Mouse (Mus musculus): ENCODE measurements around the gene Gne. TPM values are rescaled to one million over a fixed set of nuclear protein-coding genes. Genes with fewer than 3 reads are reported as not detected.

Gene Gne
- polyA plus RNA-seq, 1 experiment from 2014 or later: 42.3 TPM

DNA sequence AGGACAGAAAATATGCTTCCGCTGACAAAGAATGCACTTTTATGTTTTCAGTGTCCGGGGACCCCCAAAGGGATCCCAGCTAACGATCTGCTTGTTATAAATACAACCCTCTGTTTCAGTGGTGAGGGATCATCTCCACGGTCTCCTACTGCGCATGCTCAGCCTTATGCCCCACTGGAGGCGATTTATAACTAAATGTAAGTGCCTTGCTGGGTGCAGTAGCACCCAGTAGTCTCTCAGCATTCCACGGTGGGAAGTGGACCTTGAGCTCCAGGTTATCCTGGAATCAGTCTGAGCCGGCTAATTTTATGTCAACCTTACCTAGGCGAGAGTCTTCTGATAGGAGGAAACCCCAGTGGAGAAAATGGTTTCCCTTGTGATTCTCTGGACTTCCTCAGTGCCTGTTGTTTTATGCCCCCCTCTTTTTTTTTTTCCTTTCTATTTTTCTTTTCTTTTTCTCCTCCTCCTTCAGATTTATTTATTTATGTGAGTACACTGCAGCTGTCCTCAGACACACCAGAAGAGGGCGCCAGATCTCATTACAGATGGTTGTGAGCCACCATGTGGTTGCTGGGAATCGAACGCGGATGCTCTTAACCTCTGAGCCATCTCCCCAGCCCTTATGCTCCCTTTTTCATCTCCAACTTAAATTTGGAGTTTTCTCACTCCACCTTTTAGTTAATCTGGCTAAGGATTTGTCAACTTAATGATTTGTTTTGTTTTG is 787 bp upstream of the Gne start:
- Histone ChIP-seq H3K27ac (ENCODE audit: low read depth) (no peak overlapping the region), H3K4me2 (ENCODE audit: low read length) (peak overlapping the region; percentile 3; the same call in 1 of the 2 replicates), H3K9ac (ENCODE audit: low read length) (no peak overlapping the region), H3K27me3 (replicated peaks; ENCODE audit: control insufficient read depth, insufficient read depth, low read length) (no peaks in the 10 kb centered on the region), H3K36me3 (ENCODE audit: control insufficient read depth, insufficient read depth, low read length) (no peaks in the 10 kb centered on the region), H3K4me3 (ENCODE audit: low read depth, low read length) (no peak overlapping the region), H3K4me1 (replicated peaks; ENCODE audit: control insufficient read depth, insufficient read depth, low read length) (no peaks in the 10 kb centered on the region), H3K9me3 (ENCODE audit: control insufficient read depth, low read length) (no peaks in the 10 kb centered on the region)
- ATAC-seq (replicated peaks; ENCODE audit: low FRiP score, low TSS enrichment, low read depth) (no peak), DNase-seq (ENCODE audit: low spot score) (no peak)
- WGBS: 80% methylated on average over 13 of the region's 13 CpGs

- no peaks in the 10 kb centered on the region for H3K27me3 ChIP-seq (replicated peaks; ENCODE audit: control insufficient read depth, insufficient read depth, low read length)
- 74% methylated on average over 7 of the region's 7 CpGs for WGBS
- no peak overlapping the region for H3K4me3 ChIP-seq (ENCODE audit: low read depth, low read length)
- no peak overlapping the region for H3K4me2 ChIP-seq (ENCODE audit: low read length)
- no peaks in the 10 kb centered on the region for H3K9me3 ChIP-seq (ENCODE audit: control insufficient read depth, low read length)
- ATAC-seq (replicated peaks; ENCODE audit: low FRiP score, low TSS enrichment, low read depth): no peak
- no peak for DNase-seq (ENCODE audit: low spot score)
- H3K9ac ChIP-seq (ENCODE audit: low read length): no peak overlapping the region
- no peaks in the 10 kb centered on the region for H3K36me3 ChIP-seq (ENCODE audit: control insufficient read depth, insufficient read depth, low read length)
- H3K27ac ChIP-seq (ENCODE audit: low read depth): no peak overlapping the region
- H3K4me1 ChIP-seq (replicated peaks; ENCODE audit: control insufficient read depth, insufficient read depth, low read length): no peaks in the 10 kb centered on the region
These were observed 5.5 kb downstream of the Gne start for GRCm38 (mm10) chr4:44078358-44078933.

- H3K36me3 ChIP-seq (ENCODE audit: control insufficient read depth, insufficient read depth, low read length): no peaks in the 10 kb centered on the region
- H3K27ac ChIP-seq (ENCODE audit: low read depth): no peak overlapping the region
- H3K4me2 ChIP-seq (ENCODE audit: low read length): no peak overlapping the region
- WGBS: 71% methylated on average over 4 of the region's 4 CpGs
- no peak for ATAC-seq (replicated peaks; ENCODE audit: low FRiP score, low TSS enrichment, low read depth)
- H3K9me3 ChIP-seq (ENCODE audit: control insufficient read depth, low read length): no peaks in the 10 kb centered on the region
- H3K9ac ChIP-seq (ENCODE audit: low read length): no peak overlapping the region
- H3K4me3 ChIP-seq (ENCODE audit: low read depth, low read length): no peak overlapping the region
- DNase-seq (ENCODE audit: low spot score): no peak
- H3K27me3 ChIP-seq (replicated peaks; ENCODE audit: control insufficient read depth, insufficient read depth, low read length): no peaks in the 10 kb centered on the region
- peaks cover 14% of the 10 kb centered on the region for H3K4me1 ChIP-seq (replicated peaks; ENCODE audit: control insufficient read depth, insufficient read depth, low read length)
These were observed 9.6 kb downstream of the Gne start for GRCm38 (mm10) chr4:44074422-44074821.

DNA sequence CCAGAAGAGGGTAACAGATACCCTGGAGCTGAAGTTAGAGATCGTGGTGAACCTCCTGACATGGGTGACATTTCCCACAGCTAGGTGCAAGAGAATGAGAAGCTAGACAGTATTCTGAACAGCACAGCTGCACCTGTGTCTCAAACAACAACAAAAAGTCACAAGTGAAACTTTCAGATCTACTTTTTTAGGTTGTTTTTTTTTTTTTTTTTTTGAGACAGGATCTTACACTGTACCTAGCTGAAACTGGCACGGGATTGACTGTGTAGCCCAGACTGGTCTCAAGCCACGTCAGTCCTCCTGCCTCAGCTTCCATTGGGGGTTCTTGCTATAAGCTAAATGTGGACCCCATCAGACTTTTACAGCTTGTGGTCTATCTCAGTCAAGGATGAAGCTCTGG is 10.2 kb downstream of the Gne start:
- H3K27me3 ChIP-seq (replicated peaks; ENCODE audit: control insufficient read depth, insufficient read depth, low read length): no peaks in the 10 kb centered on the region
- DNase-seq (ENCODE audit: low spot score): no peak
- 84% methylated on average over 3 of the region's 3 CpGs for WGBS
- H3K36me3 ChIP-seq (ENCODE audit: control insufficient read depth, insufficient read depth, low read length): no peaks in the 10 kb centered on the region
- no peak for ATAC-seq (replicated peaks; ENCODE audit: low FRiP score, low TSS enrichment, low read depth)
- no peak overlapping the region for H3K27ac ChIP-seq (ENCODE audit: low read depth)
- H3K9me3 ChIP-seq (ENCODE audit: control insufficient read depth, low read length): no peaks in the 10 kb centered on the region
- peaks cover 14% of the 10 kb centered on the region for H3K4me1 ChIP-seq (replicated peaks; ENCODE audit: control insufficient read depth, insufficient read depth, low read length)
- H3K9ac ChIP-seq (ENCODE audit: low read length): no peak overlapping the region
- H3K4me2 ChIP-seq (ENCODE audit: low read length): no peak overlapping the region
- no peak overlapping the region for H3K4me3 ChIP-seq (ENCODE audit: low read depth, low read length)

DNA sequence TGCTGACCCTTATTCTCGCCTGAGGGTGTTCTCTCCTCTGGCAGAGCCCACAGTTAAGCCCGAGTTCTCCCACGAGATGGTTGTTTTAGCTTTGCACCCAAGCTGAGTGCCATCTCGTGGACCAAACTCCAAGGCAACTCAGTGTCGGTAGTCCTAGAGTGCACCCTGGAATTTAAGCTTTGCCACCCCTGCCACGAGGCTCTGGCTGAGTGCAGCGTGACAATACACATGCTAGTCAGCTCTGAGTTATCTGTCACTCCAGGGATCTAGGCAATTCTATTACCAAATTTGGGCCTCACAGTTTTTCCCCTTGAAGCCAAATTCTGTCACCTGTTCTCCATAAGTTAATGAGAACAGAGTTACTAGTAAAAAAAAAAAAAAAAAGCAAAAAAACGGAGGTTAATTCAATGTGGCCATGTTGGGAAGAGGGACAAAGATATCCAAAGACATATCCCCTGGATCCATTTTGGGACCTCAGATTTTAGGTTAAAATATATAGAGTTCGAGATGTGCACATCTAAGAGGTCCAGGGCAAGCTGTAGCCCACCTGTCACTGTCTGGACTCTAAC is 11.0 kb downstream of the Gne start:
- H3K4me3 ChIP-seq (ENCODE audit: low read depth, low read length): peak overlapping the region; percentile 79
- no peaks in the 10 kb centered on the region for H3K36me3 ChIP-seq (ENCODE audit: control insufficient read depth, insufficient read depth, low read length)
- 8% methylated on average over 9 of the region's 9 CpGs for WGBS
- H3K27me3 ChIP-seq (replicated peaks; ENCODE audit: control insufficient read depth, insufficient read depth, low read length): no peaks in the 10 kb centered on the region
- DNase-seq (ENCODE audit: low spot score): no peak
- peak; percentile 50 for ATAC-seq (replicated peaks; ENCODE audit: low FRiP score, low TSS enrichment, low read depth)
- H3K9ac ChIP-seq (ENCODE audit: low read length): peak overlapping the region; percentile 65
- H3K4me1 ChIP-seq (replicated peaks; ENCODE audit: control insufficient read depth, insufficient read depth, low read length): peaks cover 14% of the 10 kb centered on the region
- H3K4me2 ChIP-seq (ENCODE audit: low read length): peak overlapping the region; percentile 53
- H3K27ac ChIP-seq (ENCODE audit: low read depth): peak overlapping the region; percentile 87
- no peaks in the 10 kb centered on the region for H3K9me3 ChIP-seq (ENCODE audit: control insufficient read depth, low read length)

DNA sequence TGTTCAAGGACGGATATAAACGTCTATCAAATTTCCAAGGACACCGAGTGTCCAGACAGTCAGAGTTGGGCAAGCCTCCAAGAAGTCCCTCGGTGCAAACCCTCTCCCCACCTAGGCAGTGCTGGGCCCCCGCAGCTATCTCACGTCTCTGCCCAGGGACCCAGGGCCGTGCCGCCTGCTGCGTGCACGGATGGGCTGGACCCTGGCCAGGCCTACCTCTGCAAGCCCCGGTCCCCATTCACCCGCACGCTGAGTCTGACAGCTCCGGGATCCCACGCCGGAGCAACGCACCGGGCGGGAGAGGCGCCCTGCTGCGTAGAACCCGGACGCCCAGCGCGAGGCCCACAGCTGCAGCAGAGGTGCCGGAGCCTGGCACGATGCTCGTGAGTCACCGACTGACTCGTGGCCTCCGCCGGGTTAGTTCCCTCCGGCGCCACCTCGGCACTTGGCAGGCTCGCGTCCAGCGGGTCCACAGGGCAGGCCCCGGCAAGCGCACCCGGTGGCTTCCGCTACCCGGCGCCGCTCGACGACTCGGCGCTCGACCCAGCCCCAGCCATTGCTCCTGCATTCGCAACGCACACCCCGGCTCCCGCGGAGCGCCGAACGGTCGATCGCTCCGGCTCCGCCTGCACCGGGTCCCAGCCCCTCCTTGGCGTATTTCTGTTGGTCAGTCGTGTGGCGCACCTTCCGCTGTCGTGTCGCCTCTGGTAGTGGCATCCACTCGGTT is 11.7 kb downstream of the Gne start:
- DNase-seq (ENCODE audit: low spot score) (peak; percentile 94), ATAC-seq (replicated peaks; ENCODE audit: low FRiP score, low TSS enrichment, low read depth) (peak; percentile 96)
- H3K9me3 ChIP-seq (ENCODE audit: control insufficient read depth, low read length): no peaks in the 10 kb centered on the region
- under 1% methylated on average over 66 of the region's 70 CpGs for WGBS
- peaks cover 14% of the 10 kb centered on the region for H3K4me1 ChIP-seq (replicated peaks; ENCODE audit: control insufficient read depth, insufficient read depth, low read length)
- H3K36me3 ChIP-seq (ENCODE audit: control insufficient read depth, insufficient read depth, low read length): no peaks in the 10 kb centered on the region
- no peaks in the 10 kb centered on the region for H3K27me3 ChIP-seq (replicated peaks; ENCODE audit: control insufficient read depth, insufficient read depth, low read length)
- H3K27ac ChIP-seq (ENCODE audit: low read depth): peak overlapping the region; percentile 87
- peak overlapping the region; percentile 79 for H3K4me3 ChIP-seq (ENCODE audit: low read depth, low read length)
- H3K9ac ChIP-seq (ENCODE audit: low read length): peak overlapping the region; percentile 65
- peak overlapping the region; percentile 53 for H3K4me2 ChIP-seq (ENCODE audit: low read length)

GRCm38 (mm10) chr4:44071741-44072145 is 12.2 kb downstream of the Gne start:
- no peaks in the 10 kb centered on the region for H3K9me3 ChIP-seq (ENCODE audit: control insufficient read depth, low read length)
- no peaks in the 10 kb centered on the region for H3K36me3 ChIP-seq (ENCODE audit: control insufficient read depth, insufficient read depth, low read length)
- H3K4me2 ChIP-seq (ENCODE audit: low read length): peak overlapping the region; percentile 53
- DNase-seq (ENCODE audit: low spot score) (peak; percentile 62), ATAC-seq (replicated peaks; ENCODE audit: low FRiP score, low TSS enrichment, low read depth) (peak; percentile 69)
- H3K4me3 ChIP-seq (ENCODE audit: low read depth, low read length): peak overlapping the region; percentile 79
- peak overlapping the region; percentile 65 for H3K9ac ChIP-seq (ENCODE audit: low read length)
- WGBS: 5% methylated on average over 11 of the region's 11 CpGs
- peak overlapping the region; percentile 87 for H3K27ac ChIP-seq (ENCODE audit: low read depth)
- no peaks in the 10 kb centered on the region for H3K27me3 ChIP-seq (replicated peaks; ENCODE audit: control insufficient read depth, insufficient read depth, low read length)
- H3K4me1 ChIP-seq (replicated peaks; ENCODE audit: control insufficient read depth, insufficient read depth, low read length): peaks cover 14% of the 10 kb centered on the region

- no peaks in the 10 kb centered on the region for H3K9me3 ChIP-seq (ENCODE audit: control insufficient read depth, low read length)
- DNase-seq (ENCODE audit: low spot score): no peak
- H3K27ac ChIP-seq (ENCODE audit: low read depth): no peak overlapping the region
- 0 out of 2 replicates have a peak overlapping the region, but pooled peaks have one; percentile 13 for H3K9ac ChIP-seq (ENCODE audit: low read length)
- H3K36me3 ChIP-seq (ENCODE audit: control insufficient read depth, insufficient read depth, low read length): no peaks in the 10 kb centered on the region
- peak overlapping the region; percentile 53 for H3K4me2 ChIP-seq (ENCODE audit: low read length)
- peaks cover 14% of the 10 kb centered on the region for H3K4me1 ChIP-seq (replicated peaks; ENCODE audit: control insufficient read depth, insufficient read depth, low read length)
- ATAC-seq (replicated peaks; ENCODE audit: low FRiP score, low TSS enrichment, low read depth): no peak
- WGBS: 73% methylated on average over 4 of the region's 4 CpGs
- no peaks in the 10 kb centered on the region for H3K27me3 ChIP-seq (replicated peaks; ENCODE audit: control insufficient read depth, insufficient read depth, low read length)
- H3K4me3 ChIP-seq (ENCODE audit: low read depth, low read length): peak overlapping the region; percentile 79; the same call in 1 of the 2 replicates
These were observed 13.3 kb downstream of the Gne start for GRCm38 (mm10) chr4:44070641-44071040.

Data from intestine, embryonic 14.5 days (tissue).